Mouse (Mus musculus): ENCODE data around the gene Rbms2. TPM values are rescaled to one million over a fixed set of nuclear protein-coding genes. Genes with fewer than 3 reads are reported as not detected.
"Not testable (repeated sequence)": the region's sequence is repeated elsewhere in the genome, so short reads cannot be mapped to it uniquely, and the experiment has no call there.

The Rbms2 gene
- polyA plus RNA-seq, 1 experiment from 2014 or later, result 11.7 TPM

DNA sequence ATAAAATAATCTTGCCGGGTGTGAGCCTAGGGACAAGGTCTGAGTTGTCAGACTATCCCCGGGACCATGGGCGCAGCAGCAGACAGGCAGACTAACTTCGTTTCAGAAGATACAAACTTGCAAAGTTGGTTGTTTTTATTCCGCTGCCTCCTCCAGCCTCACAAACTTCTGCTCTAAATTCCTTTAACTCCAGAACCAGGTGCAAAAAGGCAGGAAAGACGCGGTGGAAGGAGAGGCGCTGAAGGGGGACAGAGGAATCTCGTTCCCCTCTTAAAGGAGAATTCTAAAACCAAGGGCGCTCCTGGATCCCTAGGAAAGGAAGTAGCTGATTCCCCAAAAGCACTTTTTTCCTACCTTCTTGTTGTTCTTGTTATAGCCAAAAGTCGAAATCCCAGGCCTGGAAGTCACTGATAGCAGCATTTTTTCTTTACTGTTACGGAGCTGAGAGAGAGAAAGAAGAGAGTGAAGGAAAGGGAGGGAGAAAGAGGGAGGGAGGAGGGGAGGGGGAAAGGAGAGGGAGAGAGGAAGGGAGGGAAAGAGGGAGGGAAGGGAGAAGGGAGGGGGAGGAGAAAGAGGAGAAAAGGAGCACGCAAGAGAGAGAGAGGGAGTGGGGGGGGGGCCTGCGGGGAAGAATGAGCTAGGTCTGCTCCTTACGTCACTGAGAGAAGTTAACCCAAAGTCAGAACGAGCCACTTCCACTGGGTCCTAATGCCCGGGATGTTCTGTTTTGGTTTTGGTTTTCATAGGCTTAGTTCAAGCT, 3.9 kb downstream of the Rbms2 start:
- Histone ChIP-seq H3K4me2 (replicated peaks; ENCODE audit: low read depth) (peak overlapping the region; percentile 61), H3K9ac (ENCODE audit: low read depth, low read length) (peak overlapping the region; percentile 41), H3K36me3 (ENCODE audit: control insufficient read depth, insufficient read depth) (no peaks in the 10 kb centered on the region), H3K4me1 (replicated peaks; ENCODE audit: control insufficient read depth, insufficient read depth, low read length) (peaks cover 4% of the 10 kb centered on the region; the same call in 1 of the 2 replicates), H3K9me3 (ENCODE audit: control insufficient read depth) (no peaks in the 10 kb centered on the region), H3K27ac (ENCODE audit: low read depth, low read length) (peak overlapping the region; percentile 43), H3K27me3 (replicated peaks; ENCODE audit: control insufficient read depth, insufficient read depth, low read length) (no peaks in the 10 kb centered on the region), H3K4me3 (ENCODE audit: low read depth, low read length) (peak overlapping the region; percentile 50)
- WGBS, result under 1% methylated on average over 17 of the region's 17 CpGs
- TF ChIP-seq CTCF (IDR thresholded peaks at IDR 0.05; ENCODE audit: low read depth), result no peak
- ATAC-seq, result peak; percentile 72

DNA sequence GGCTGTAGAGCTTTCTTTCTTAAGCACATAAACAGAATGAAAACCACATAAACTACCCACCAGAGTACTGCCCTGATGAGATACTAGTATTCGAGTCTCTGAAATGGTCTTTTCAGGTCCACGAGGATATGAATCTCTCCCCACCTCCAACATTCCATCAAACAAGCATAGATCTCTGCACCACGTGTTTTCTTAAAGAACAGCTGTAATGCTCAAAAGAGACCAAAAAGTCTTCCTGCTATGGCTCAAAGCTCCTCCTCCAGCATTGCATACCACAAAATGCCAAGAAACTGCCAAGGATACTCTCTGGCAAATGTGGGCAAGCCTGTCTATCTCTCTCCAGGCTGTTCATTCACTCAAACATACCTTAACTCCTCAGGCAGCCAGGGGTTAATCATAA, 4.8 kb downstream of the Rbms2 start:
- no peak for TF ChIP-seq CTCF (IDR thresholded peaks at IDR 0.05; ENCODE audit: low read depth)
- no peak for ATAC-seq
- Histone ChIP-seq H3K4me3 (ENCODE audit: low read depth, low read length) (peak overlapping the region; percentile 50), H3K9ac (ENCODE audit: low read depth, low read length) (0 out of 2 replicates have a peak overlapping the region, but pooled peaks have one; percentile 41), H3K27me3 (replicated peaks; ENCODE audit: control insufficient read depth, insufficient read depth, low read length) (no peaks in the 10 kb centered on the region), H3K9me3 (ENCODE audit: control insufficient read depth) (no peaks in the 10 kb centered on the region), H3K27ac (ENCODE audit: low read depth, low read length) (no peak overlapping the region), H3K4me1 (replicated peaks; ENCODE audit: control insufficient read depth, insufficient read depth, low read length) (peaks cover 4% of the 10 kb centered on the region; the same call in 1 of the 2 replicates), H3K36me3 (ENCODE audit: control insufficient read depth, insufficient read depth) (no peaks in the 10 kb centered on the region), H3K4me2 (replicated peaks; ENCODE audit: low read depth) (peak overlapping the region; percentile 61)
- WGBS, result 11% methylated on average over 3 of the region's 3 CpGs

DNA sequence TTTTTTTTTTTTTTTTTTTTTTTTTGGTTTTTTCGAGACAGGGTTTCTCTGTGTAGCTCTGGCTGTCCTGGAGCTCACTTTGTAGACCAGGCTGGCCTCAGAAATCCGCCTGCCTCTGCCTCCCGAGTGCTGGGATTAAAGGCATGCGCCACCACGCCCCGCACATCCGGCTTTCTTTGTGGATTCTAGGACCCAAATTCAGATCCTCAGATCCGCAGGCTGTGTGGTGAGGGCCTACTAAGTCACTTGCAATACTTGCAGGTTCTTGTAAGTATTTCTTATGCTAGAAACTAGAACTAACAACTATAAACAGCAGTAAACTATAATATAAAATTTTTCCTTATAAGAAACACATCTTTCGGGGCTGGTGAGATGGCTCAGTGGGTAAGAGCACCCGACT, 8.7 kb downstream of the Rbms2 start:
- not testable (repeated sequence) for H3K27me3 ChIP-seq (replicated peaks; ENCODE audit: control insufficient read depth, insufficient read depth, low read length); ATAC-seq; H3K4me2 ChIP-seq (replicated peaks; ENCODE audit: low read depth); H3K36me3 ChIP-seq (ENCODE audit: control insufficient read depth, insufficient read depth); H3K4me3 ChIP-seq (ENCODE audit: low read depth, low read length); H3K9me3 ChIP-seq (ENCODE audit: control insufficient read depth); H3K4me1 ChIP-seq (replicated peaks; ENCODE audit: control insufficient read depth, insufficient read depth, low read length); H3K27ac ChIP-seq (ENCODE audit: low read depth, low read length); H3K9ac ChIP-seq (ENCODE audit: low read depth, low read length)
- 96% methylated on average over 10 of the region's 10 CpGs for WGBS

DNA sequence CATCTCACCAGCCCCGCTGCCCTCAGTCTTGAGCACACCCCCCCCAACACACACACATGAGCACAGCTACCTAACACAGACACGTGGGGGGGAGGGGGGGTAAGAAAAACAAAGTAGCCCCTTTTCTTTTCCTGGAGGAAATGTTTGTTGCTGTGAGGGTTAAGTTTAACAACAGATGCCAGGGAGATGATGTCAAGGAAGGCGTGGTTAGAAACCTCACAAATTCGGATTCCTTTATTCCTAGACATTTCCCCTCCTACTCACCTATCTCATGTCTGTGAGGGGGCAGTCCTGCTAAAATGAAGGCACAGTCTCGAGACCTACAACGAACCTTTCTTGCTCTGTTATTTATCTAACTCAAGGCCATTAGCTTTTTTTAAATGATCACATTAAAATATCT, 13.0 kb downstream of the Rbms2 start:
- H3K9me3 ChIP-seq (ENCODE audit: control insufficient read depth), result no peaks in the 10 kb centered on the region
- no peak overlapping the region for H3K9ac ChIP-seq (ENCODE audit: low read depth, low read length)
- no peaks in the 10 kb centered on the region for H3K4me1 ChIP-seq (replicated peaks; ENCODE audit: control insufficient read depth, insufficient read depth, low read length)
- H3K27ac ChIP-seq (ENCODE audit: low read depth, low read length), result no peak overlapping the region
- H3K4me2 ChIP-seq (replicated peaks; ENCODE audit: low read depth), result no peak overlapping the region
- no peak overlapping the region for H3K4me3 ChIP-seq (ENCODE audit: low read depth, low read length)
- TF ChIP-seq CTCF (IDR thresholded peaks at IDR 0.05; ENCODE audit: low read depth), result no peak
- no peak for ATAC-seq
- H3K36me3 ChIP-seq (ENCODE audit: control insufficient read depth, insufficient read depth), result no peaks in the 10 kb centered on the region
- H3K27me3 ChIP-seq (replicated peaks; ENCODE audit: control insufficient read depth, insufficient read depth, low read length), result no peaks in the 10 kb centered on the region
- 40% methylated on average over 6 of the region's 6 CpGs for WGBS

DNA sequence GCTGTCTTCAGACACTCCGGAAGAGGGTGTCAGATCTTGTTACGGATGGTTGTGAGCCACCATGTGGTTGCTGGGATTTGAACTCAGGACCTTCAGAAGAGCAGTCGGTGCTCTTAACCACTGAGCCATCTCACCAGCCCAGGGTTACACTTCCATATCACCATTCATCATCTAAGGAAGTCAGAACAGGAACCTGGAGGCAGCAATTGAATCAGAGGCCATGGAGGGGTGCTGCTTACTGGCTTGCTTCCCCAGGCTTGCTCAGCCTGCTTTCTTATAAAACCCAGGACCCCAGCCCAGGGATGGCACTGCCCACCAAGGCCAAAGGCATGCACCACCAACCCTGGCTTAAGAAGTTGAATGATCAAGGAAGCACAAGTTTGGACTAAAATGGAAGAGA, 14.4 kb downstream of the Rbms2 start:
- WGBS, result 88% methylated on average over 2 of the region's 3 CpGs
- H3K4me2 ChIP-seq (replicated peaks; ENCODE audit: low read depth); H3K9me3 ChIP-seq (ENCODE audit: control insufficient read depth); H3K4me1 ChIP-seq (replicated peaks; ENCODE audit: control insufficient read depth, insufficient read depth, low read length); H3K9ac ChIP-seq (ENCODE audit: low read depth, low read length); ATAC-seq; H3K27ac ChIP-seq (ENCODE audit: low read depth, low read length); H3K36me3 ChIP-seq (ENCODE audit: control insufficient read depth, insufficient read depth); H3K4me3 ChIP-seq (ENCODE audit: low read depth, low read length); H3K27me3 ChIP-seq (replicated peaks; ENCODE audit: control insufficient read depth, insufficient read depth, low read length): not testable (repeated sequence)

DNA sequence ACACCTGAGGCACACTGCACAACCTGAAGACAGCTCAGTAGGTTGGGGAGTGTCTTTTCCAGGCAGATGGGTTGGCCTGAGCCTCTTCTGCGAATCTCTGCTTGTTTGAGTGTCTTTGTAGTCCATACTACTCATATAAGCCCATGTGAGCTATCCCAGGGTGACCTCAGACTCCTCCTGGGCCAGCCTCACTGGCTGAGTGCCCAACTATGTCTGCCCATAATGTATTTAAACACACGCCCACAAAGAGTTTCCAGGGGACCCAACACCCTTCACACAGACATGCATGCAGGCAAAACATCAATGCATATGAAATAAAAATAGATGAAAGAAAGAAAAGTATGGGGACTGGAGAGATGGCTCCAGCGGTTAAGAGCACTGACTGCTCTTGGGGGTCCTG, 26.1 kb downstream of the Rbms2 start:
- Histone ChIP-seq H3K9ac (ENCODE audit: low read depth, low read length) (no peak overlapping the region), H3K36me3 (ENCODE audit: control insufficient read depth, insufficient read depth) (0 out of 2 replicates have a peak, but pooled peaks cover 3% of the 10 kb centered on the region), H3K4me3 (ENCODE audit: low read depth, low read length) (no peak overlapping the region), H3K27me3 (replicated peaks; ENCODE audit: control insufficient read depth, insufficient read depth, low read length) (no peaks in the 10 kb centered on the region), H3K4me1 (replicated peaks; ENCODE audit: control insufficient read depth, insufficient read depth, low read length) (no peaks in the 10 kb centered on the region), H3K9me3 (ENCODE audit: control insufficient read depth) (no peaks in the 10 kb centered on the region), H3K27ac (ENCODE audit: low read depth, low read length) (no peak overlapping the region), H3K4me2 (replicated peaks; ENCODE audit: low read depth) (no peak overlapping the region)
- no peak for TF ChIP-seq CTCF (IDR thresholded peaks at IDR 0.05; ENCODE audit: low read depth)
- no peak for ATAC-seq
- WGBS, result 76% methylated on average over 3 of the region's 3 CpGs
